Mouse (Mus musculus) erythroblast, embryonic 14.5 days (primary cell): Measurements from ENCODE around the gene Fkbp6.

Source experiments
- GATA1 ChIP-seq: IDR thresholded peaks from 2 replicates; pipeline ENCODE4 v1.6.1; 2012; ENCODE audit warnings: low read length, inconsistent platforms, mixed read lengths
- TAL1 ChIP-seq: IDR thresholded peaks from 3 replicates; pipeline ENCODE4 v1.6.1; 2012; ENCODE audit warnings: low read length, inconsistent platforms, mixed read lengths

- TF ChIP-seq GATA1 (no peak), TAL1 (no peak)
These were observed 23.7 kb downstream of the Fkbp6 start for GRCm38 (mm10) chr5:135326121-135326659.
